Mouse (Mus musculus): ENCODE measurements around the gene Xpa.

The Xpa gene

DNA sequence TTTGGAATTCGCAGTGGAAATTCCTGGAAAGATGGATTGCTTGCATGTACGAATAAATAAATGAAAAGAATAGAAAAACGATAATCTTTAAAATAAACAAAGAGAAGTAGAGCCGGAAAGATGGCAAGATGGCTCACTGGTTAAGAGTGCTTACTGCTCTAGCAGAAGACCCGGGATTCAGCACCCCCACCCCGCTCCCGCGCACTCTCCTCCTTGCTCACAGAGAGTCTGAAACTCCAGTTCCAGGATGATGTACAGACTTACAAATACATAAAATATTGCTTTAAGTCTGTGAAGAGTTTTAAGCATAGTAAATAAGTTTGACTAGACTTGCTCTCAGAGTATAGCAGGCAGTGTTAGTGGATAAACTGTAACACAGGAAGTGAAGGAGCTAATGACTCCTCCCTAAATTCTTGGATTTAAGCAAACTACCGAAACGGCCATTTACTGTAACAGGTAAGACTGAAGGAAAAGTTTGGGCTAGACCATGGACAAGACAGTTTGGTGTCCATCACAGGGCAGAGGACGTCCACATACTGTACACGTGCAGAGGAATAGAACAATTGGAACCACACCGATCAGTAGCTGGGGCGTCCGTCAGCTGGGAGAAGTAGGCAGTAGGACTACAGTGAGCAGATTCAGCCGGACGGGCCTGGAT is 58.4 kb downstream of the Xpa start:
- no peaks in the 10 kb centered on the region for H3K9me3 ChIP-seq (ENCODE audit: low read length)
- H3K27me3 ChIP-seq (ENCODE audit: insufficient read depth, low read length), result peaks cover 5% of the 10 kb centered on the region; the same call in 1 of the 2 replicates
- H3K4me1 ChIP-seq (replicated peaks; ENCODE audit: low read depth, low read length), result peaks cover 38% of the 10 kb centered on the region
- TF ChIP-seq CTCF (conservative IDR thresholded peaks at IDR 0.05; ENCODE audit: low read length), result no peak
- H3K36me3 ChIP-seq (ENCODE audit: insufficient read depth, low read length), result peaks cover 33% of the 10 kb centered on the region
- peak overlapping the region; percentile 91 for H3K4me3 ChIP-seq (replicated peaks; ENCODE audit: low read length)

GRCm38 (mm10) chr4:46131791-46132190 is 64.3 kb downstream of the Xpa start:
- Histone ChIP-seq H3K9me3 (ENCODE audit: low read length) (no peaks in the 10 kb centered on the region), H3K4me3 (replicated peaks; ENCODE audit: low read length) (no peak overlapping the region), H3K27me3 (ENCODE audit: insufficient read depth, low read length) (no peaks in the 10 kb centered on the region), H3K4me1 (replicated peaks; ENCODE audit: low read depth, low read length) (peaks cover 11% of the 10 kb centered on the region), H3K36me3 (ENCODE audit: insufficient read depth, low read length) (peaks cover 80% of the 10 kb centered on the region)
- TF ChIP-seq POU5F1 (IDR thresholded peaks at IDR 0.05; ENCODE audit: borderline replicate concordance, low read length) (no peak), CTCF (conservative IDR thresholded peaks at IDR 0.05; ENCODE audit: low read length) (no peak), NANOG (IDR thresholded peaks at IDR 0.05; ENCODE audit: borderline replicate concordance, low read length) (no peak)

- no peaks in the 10 kb centered on the region for H3K27me3 ChIP-seq (ENCODE audit: insufficient read depth, low read length)
- H3K9me3 ChIP-seq (ENCODE audit: low read length), result no peaks in the 10 kb centered on the region
- peaks cover 87% of the 10 kb centered on the region for H3K36me3 ChIP-seq (ENCODE audit: insufficient read depth, low read length)
- no peak for TF ChIP-seq NANOG (IDR thresholded peaks at IDR 0.05; ENCODE audit: borderline replicate concordance, low read length)
- no peak for TF ChIP-seq POU5F1 (IDR thresholded peaks at IDR 0.05; ENCODE audit: borderline replicate concordance, low read length)
- TF ChIP-seq CTCF (conservative IDR thresholded peaks at IDR 0.05; ENCODE audit: low read length), result peak; percentile 77
- H3K4me3 ChIP-seq (replicated peaks; ENCODE audit: low read length), result no peak overlapping the region
- H3K4me1 ChIP-seq (replicated peaks; ENCODE audit: low read depth, low read length), result peaks cover 7% of the 10 kb centered on the region; the same call in 1 of the 2 replicates
Observed at GRCm38 (mm10) chr4:46130221-46130620, 65.9 kb downstream of the Xpa start.

- Histone ChIP-seq H3K27me3 (ENCODE audit: insufficient read depth, low read length) (no peaks in the 10 kb centered on the region), H3K4me3 (replicated peaks; ENCODE audit: low read length) (no peak overlapping the region), H3K36me3 (ENCODE audit: insufficient read depth, low read length) (peaks cover 88% of the 10 kb centered on the region), H3K9me3 (ENCODE audit: low read length) (no peaks in the 10 kb centered on the region), H3K4me1 (replicated peaks; ENCODE audit: low read depth, low read length) (peaks cover 7% of the 10 kb centered on the region; the same call in 1 of the 2 replicates)
- no peak for TF ChIP-seq NANOG (IDR thresholded peaks at IDR 0.05; ENCODE audit: borderline replicate concordance, low read length)
- TF ChIP-seq CTCF (conservative IDR thresholded peaks at IDR 0.05; ENCODE audit: low read length), result no peak
- TF ChIP-seq POU5F1 (IDR thresholded peaks at IDR 0.05; ENCODE audit: borderline replicate concordance, low read length), result no peak
Observed at GRCm38 (mm10) chr4:46129311-46130004, 66.7 kb downstream of the Xpa start.

- TF ChIP-seq CTCF (conservative IDR thresholded peaks at IDR 0.05; ENCODE audit: low read length), result peak; percentile 80
- no peak for TF ChIP-seq NANOG (IDR thresholded peaks at IDR 0.05; ENCODE audit: borderline replicate concordance, low read length)
- Histone ChIP-seq H3K9me3 (ENCODE audit: low read length) (no peaks in the 10 kb centered on the region), H3K36me3 (ENCODE audit: insufficient read depth, low read length) (peaks cover 90% of the 10 kb centered on the region), H3K4me1 (replicated peaks; ENCODE audit: low read depth, low read length) (0 out of 2 replicates have a peak, but pooled peaks cover 3% of the 10 kb centered on the region), H3K4me3 (replicated peaks; ENCODE audit: low read length) (no peak overlapping the region), H3K27me3 (ENCODE audit: insufficient read depth, low read length) (no peaks in the 10 kb centered on the region)
Observed at GRCm38 (mm10) chr4:46126541-46126940, 69.6 kb downstream of the Xpa start.

- Histone ChIP-seq H3K4me1 (replicated peaks; ENCODE audit: low read depth, low read length) (no peaks in the 10 kb centered on the region), H3K4me3 (replicated peaks; ENCODE audit: low read length) (no peak overlapping the region), H3K27me3 (ENCODE audit: insufficient read depth, low read length) (no peaks in the 10 kb centered on the region), H3K36me3 (ENCODE audit: insufficient read depth, low read length) (peaks cover 95% of the 10 kb centered on the region), H3K9me3 (ENCODE audit: low read length) (no peaks in the 10 kb centered on the region)
- TF ChIP-seq NANOG (IDR thresholded peaks at IDR 0.05; ENCODE audit: borderline replicate concordance, low read length) (no peak), CTCF (conservative IDR thresholded peaks at IDR 0.05; ENCODE audit: low read length) (no peak), POU5F1 (IDR thresholded peaks at IDR 0.05; ENCODE audit: borderline replicate concordance, low read length) (no peak)
Observed at GRCm38 (mm10) chr4:46123358-46123757, 72.8 kb downstream of the Xpa start.

- TF ChIP-seq NANOG (IDR thresholded peaks at IDR 0.05; ENCODE audit: borderline replicate concordance, low read length) (no peak), POU5F1 (IDR thresholded peaks at IDR 0.05; ENCODE audit: borderline replicate concordance, low read length) (no peak), CTCF (conservative IDR thresholded peaks at IDR 0.05; ENCODE audit: low read length) (no peak)
- peaks cover 99% of the 10 kb centered on the region for H3K36me3 ChIP-seq (ENCODE audit: insufficient read depth, low read length)
- no peaks in the 10 kb centered on the region for H3K9me3 ChIP-seq (ENCODE audit: low read length)
- H3K4me3 ChIP-seq (replicated peaks; ENCODE audit: low read length), result no peak overlapping the region
- H3K4me1 ChIP-seq (replicated peaks; ENCODE audit: low read depth, low read length), result no peaks in the 10 kb centered on the region
- H3K27me3 ChIP-seq (ENCODE audit: insufficient read depth, low read length), result no peaks in the 10 kb centered on the region
Observed at GRCm38 (mm10) chr4:46120767-46121166, 75.3 kb downstream of the Xpa start.

- TF ChIP-seq POU5F1 (IDR thresholded peaks at IDR 0.05; ENCODE audit: borderline replicate concordance, low read length) (no peak), NANOG (IDR thresholded peaks at IDR 0.05; ENCODE audit: borderline replicate concordance, low read length) (no peak), CTCF (conservative IDR thresholded peaks at IDR 0.05; ENCODE audit: low read length) (no peak)
Observed at GRCm38 (mm10) chr4:46119514-46120094, 76.5 kb downstream of the Xpa start.

More at GRCm38 (mm10) chr4:46119514-46120094, 76.5 kb downstream of the Xpa start:
- Histone ChIP-seq H3K9me3 (ENCODE audit: low read length) (no peaks in the 10 kb centered on the region), H3K27me3 (ENCODE audit: insufficient read depth, low read length) (no peaks in the 10 kb centered on the region), H3K36me3 (ENCODE audit: insufficient read depth, low read length) (peaks cover 98% of the 10 kb centered on the region), H3K4me3 (replicated peaks; ENCODE audit: low read length) (no peak overlapping the region), H3K4me1 (replicated peaks; ENCODE audit: low read depth, low read length) (no peaks in the 10 kb centered on the region)

Data from E14TG2a.4 (cell line).